Mouse (Mus musculus) mouse trophoblast stem cell (cell line): Measurements from ENCODE around the gene Cmss1.

Experiments
- in situ Hi-C, 2 experiments: fragments of 300-500 bp; cut with MseI, MboI; formaldehyde crosslinking; loops; 2 replicates in 1 of 2; 3 replicates in 1 of 2; pipeline ENCODE4 v1.15.1; 2025

Gene Cmss1

GRCm38 (mm10) chr16:57352751-57353150 is 253.9 kb downstream of the Cmss1 start, which contains the start of gene Filip1l:
Gene Filip1l, plus strand, starts transcription at chr16:57353093.
- in situ Hi-C loops, result no loop called here

DNA sequence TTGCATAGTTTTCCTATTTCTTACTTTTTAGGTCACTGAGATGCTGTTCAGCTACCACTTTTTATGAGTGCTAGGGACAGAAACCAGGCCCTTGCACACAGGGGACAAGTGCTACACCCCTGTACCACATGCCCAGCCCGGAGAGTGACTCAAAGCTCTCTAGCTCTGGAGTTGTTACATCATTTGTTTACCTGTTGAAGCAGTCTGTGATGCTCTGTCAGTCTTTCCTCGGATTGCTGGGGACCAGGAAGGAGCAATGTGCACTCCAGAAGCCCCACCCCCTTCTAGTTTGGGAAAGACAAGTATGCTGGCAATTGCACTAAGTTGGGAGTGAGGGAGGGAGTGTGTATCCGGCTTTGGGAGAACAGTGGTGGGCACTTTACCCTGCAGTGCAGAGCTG is 257.0 kb downstream of the Cmss1 start:
- in situ Hi-C loops, result no loop called here

GRCm38 (mm10) chr16:57349039-57349438 is 257.6 kb downstream of the Cmss1 start:
- in situ Hi-C loops, result no loop called here

DNA sequence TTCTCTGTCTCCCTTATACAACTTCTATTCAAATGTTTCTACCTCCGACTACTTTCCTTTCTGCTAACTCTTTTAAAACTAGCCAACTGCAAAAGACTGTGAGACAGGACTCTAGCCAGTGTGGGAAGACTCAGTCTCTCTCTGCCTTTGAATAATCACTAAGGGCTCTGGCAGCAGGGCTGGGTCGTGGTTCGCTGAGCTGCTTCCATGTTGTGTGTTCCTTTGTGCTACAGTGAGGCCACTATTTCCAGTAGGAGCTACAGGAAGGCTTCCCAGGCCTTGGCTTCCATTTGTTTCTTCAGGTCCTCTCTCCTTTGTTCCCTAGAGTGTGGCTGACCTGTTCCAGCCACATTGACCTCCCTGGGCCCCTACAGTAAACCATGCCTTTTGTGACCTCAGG is 260.4 kb downstream of the Cmss1 start:
- in situ Hi-C loops, result no loop called here

- in situ Hi-C loops, result no loop called here
Observed at GRCm38 (mm10) chr16:57340613-57340898, 266.1 kb downstream of the Cmss1 start.

DNA sequence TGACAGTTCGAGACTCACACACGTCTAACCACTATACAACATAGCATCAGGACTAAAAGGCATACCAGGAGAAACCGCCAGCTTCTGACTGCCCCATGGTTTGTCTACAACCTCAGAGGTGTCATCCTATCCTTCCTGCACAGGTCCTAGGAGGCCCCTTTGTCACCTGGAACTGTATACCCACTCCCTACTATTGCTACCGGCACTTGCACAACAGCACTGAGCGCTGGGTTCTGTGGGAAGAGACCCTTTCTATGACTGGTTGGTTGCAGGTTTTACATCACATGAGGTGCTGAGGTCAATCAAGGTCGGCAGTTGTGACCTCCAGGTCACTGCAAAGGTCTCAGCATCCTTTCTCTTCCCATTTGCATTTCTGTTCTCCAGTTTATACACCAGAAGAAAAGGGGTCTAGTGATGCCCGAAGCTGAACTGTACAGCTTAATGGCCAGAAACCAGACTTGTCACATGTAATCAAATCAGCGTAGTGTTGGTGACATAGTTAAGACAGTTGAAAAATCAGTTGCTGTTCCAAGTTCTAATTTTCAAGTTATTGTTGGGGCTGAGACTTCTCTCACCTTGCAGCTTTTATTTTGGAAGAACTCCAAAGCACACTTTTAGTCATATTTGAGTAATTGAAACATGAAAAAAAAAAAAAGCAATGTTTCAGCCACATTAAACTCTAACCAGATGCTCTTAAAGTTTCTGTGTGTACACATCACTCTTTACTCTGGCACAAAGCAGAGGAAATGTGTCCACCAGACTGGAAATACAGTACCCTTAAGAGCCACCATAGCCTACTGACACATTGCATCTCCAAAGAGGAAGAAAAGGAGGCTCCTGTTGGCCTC is 266.7 kb downstream of the Cmss1 start:
- in situ Hi-C loops, result no loop called here

GRCm38 (mm10) chr16:57336770-57337423 is 269.8 kb downstream of the Cmss1 start:
- in situ Hi-C loops, result no loop called here

DNA sequence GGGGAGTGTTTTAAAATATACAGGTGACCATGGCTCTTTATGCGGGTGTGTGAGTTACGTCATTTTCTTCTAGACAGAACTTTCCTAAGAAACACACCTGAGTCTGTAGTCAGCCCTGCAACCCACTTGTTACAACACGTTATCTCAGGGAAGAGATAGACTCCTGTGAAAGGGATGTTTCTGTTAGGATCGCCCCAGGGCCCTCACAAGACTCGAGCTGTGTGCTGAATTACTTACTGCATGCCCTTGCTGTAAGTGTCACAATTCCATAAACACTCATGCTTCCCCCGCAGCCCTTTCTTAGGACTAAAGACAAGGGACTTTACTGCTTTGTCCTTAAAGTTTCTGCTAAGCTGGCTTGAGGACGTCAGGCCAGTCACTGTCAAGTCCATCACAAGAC is 274.4 kb downstream of the Cmss1 start:
- in situ Hi-C loops, result no loop called here

GRCm38 (mm10) chr16:57330111-57330510 is 276.6 kb downstream of the Cmss1 start:
- in situ Hi-C loops, result no loop called here

DNA sequence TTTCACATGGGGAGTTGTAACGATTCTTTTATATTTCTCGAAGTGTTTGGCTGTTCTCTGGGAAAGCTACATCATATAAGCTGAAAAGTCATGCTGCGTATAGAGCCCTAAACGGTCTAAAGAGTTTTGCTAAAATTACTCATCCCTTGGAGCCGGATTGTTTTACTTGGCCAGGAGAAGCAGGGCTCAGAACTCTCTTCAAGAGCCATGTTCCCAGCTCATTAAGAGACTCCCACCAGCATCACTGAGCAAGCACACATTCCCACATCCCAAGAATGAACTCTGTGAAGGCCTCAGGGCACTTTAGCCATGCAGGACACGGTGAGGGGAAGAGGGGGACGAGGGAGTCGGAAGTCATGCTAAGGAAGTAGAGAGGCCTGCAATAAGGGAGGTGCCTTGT is 277.6 kb downstream of the Cmss1 start:
- in situ Hi-C loops, result no loop called here

DNA sequence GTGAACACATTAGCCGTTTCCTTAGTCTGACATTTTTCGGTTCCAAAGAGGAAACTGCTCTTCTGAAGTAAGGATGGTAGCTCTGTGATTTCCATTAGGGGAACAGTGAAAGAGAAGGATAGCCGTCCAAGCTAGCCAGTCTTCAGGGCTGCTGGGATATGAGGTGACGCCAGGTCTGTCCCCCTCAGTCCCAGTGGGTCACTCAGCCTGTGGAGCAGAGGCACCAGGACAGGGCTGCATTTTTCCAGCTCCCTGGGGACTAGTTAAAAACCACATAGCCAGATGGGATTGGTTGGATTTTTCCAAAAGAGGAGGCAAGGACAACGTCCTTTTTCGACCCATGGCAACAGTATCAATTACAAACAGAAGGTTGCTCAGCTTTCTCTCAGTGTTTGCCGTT is 279.7 kb downstream of the Cmss1 start:
- in situ Hi-C loops, result no loop called here

DNA sequence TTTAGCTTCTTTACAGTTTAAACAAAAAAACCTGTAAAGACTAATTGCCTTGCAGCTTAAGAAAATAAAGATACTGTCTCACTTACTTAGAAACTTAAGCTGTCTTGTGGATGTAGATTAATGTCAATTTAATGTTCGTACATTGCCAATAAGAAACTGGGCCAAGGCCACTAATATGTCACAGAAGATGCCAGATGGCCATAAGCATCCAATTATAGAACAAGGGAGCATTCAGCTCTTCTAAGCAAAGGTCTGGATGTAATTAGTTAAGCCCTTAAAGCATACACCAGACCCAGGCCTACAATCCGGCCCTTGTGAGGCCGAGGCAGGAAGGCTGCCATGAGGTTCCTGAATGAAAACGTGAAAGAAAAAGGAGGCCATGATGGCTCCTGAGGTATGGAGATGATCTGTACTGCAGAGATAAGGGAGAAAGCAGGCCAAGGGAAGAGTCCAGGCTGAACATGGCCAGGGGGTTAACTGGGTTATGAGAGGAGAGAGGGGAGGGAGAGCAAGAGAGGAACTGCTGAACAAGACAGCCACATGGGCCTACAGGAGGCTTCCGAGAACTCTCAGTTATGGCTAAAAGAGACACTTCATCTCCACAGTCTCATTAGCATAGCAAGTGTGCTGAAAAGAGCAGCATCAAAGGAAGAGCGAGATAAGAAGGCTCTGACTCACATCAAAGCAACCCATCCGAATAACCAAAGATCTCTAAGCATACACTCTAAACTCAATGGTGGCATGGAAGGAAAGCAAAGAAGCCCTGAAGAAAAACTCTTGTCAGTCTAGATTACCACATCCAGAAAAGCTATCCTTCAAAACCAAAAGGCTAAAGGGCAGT is 287.2 kb downstream of the Cmss1 start:
- in situ Hi-C loops, result no loop called here

DNA sequence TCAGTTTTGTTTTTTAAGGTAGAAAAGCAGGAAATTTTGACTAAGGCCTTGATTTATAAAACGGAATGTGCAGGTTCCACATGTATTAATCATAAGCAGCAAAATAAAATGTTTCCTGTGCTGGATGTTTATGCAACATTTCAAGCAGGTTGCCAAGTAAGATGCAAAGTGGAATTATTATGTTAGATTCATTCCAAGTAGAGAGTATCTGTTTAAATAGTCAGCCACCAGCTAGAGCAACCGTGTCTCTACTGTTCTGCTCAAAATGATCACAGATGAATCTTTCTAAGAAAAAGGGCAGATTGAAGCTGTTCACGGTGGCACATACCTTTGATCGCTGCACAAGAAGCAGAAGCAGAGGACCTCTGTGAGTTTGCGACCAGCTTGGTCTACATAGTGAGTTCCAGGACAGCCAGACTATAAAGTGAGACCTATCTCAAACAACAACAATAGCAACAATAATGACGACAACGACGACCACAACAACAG is 288.0 kb downstream of the Cmss1 start:
- in situ Hi-C loops, result no loop called here

GRCm38 (mm10) chr16:57317882-57318636 is 288.6 kb downstream of the Cmss1 start:
- in situ Hi-C loops, result no loop called here

DNA sequence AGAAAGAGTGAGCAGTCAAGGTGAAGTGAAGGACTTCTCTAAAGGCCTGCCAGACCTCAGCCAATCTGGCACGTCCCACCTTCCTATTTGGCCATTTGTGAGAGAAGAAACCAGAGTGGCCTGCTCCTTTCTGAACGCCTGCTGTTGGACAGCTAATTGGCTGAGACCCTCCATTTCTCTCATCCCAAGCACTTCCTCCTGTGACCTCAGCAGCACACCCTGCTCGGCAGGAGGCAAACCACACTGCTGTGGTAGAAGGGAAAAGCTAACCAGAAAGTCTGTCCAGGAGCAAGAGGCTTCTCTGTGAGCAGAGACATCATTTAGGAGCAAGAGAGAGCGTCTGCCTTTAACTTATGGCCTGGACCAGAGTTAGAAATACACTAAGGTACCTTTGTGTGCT is 289.5 kb downstream of the Cmss1 start:
- in situ Hi-C loops, result no loop called here

DNA sequence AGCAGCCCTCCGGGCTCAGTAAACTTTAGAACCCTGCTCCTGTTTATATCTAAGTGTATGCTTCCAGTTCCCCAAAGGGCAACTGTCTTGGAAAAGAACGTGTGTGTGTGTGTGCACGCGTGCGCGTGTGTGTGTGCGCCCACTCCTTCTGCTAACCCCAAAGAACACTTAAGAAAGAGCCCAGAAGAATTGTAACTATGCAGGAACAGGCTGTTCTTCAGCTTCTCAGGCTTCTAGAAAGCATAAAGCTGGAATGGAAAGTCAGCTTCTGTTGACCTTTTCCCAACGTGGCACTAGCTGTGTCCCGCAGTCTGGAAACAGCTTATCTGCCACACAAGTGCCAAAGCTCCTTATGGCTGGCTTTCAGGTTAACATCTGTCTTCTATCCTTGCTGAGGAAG is 291.6 kb downstream of the Cmss1 start:
- in situ Hi-C loops, result no loop called here

- in situ Hi-C loops, result no loop called here
Observed at GRCm38 (mm10) chr16:57314236-57314635, 292.4 kb downstream of the Cmss1 start.

- in situ Hi-C loops, result no loop called here
Observed at GRCm38 (mm10) chr16:57313487-57313886, 293.2 kb downstream of the Cmss1 start.

- in situ Hi-C loops, result no loop called here
Observed at GRCm38 (mm10) chr16:57312130-57312529, 294.5 kb downstream of the Cmss1 start.

- in situ Hi-C loops, result no loop called here
Observed at GRCm38 (mm10) chr16:57305463-57305862, 301.2 kb downstream of the Cmss1 start.

GRCm38 (mm10) chr16:57303716-57304115 is 302.9 kb downstream of the Cmss1 start:
- in situ Hi-C loops, result no loop called here
